Mouse (Mus musculus): ENCODE results near the gene Nostrin. TPM values are rescaled to one million over a fixed set of nuclear protein-coding genes. Genes with fewer than 3 reads are reported as not detected.

The Nostrin gene
- total RNA-seq, 2 experiments from 2014 or later = 0.51 TPM; not detected in 1

- ATAC-seq (replicated peaks; ENCODE audit: low FRiP score, poor library complexity, severe bottlenecking) = no peak
These were observed 7.3 kb upstream of the Nostrin start for GRCm38 (mm10) chr2:69128321-69128720.

GRCm38 (mm10) chr2:69128921-69129395 lies 6.6 kb upstream of the Nostrin start:
- no peak for ATAC-seq (replicated peaks; ENCODE audit: low FRiP score, poor library complexity, severe bottlenecking)

- ATAC-seq (replicated peaks; ENCODE audit: low FRiP score, poor library complexity, severe bottlenecking) = no peak
These were observed 6.0 kb upstream of the Nostrin start for GRCm38 (mm10) chr2:69129425-69130210.

GRCm38 (mm10) chr2:69132046-69132445 lies 3.6 kb upstream of the Nostrin start:
- ATAC-seq (replicated peaks; ENCODE audit: low FRiP score, poor library complexity, severe bottlenecking) = no peak

- ATAC-seq (replicated peaks; ENCODE audit: low FRiP score, poor library complexity, severe bottlenecking) = no peak
These were observed 3.0 kb upstream of the Nostrin start for GRCm38 (mm10) chr2:69132488-69133040.

- ATAC-seq (replicated peaks; ENCODE audit: low FRiP score, poor library complexity, severe bottlenecking) = no peak
These were observed 1.4 kb upstream of the Nostrin start for GRCm38 (mm10) chr2:69134186-69134585.

- ATAC-seq (replicated peaks; ENCODE audit: low FRiP score, poor library complexity, severe bottlenecking) = no peak
These were observed 663 bp upstream of the Nostrin start for GRCm38 (mm10) chr2:69134937-69135336.

- ATAC-seq (replicated peaks; ENCODE audit: low FRiP score, poor library complexity, severe bottlenecking) = no peak
These were observed 1.9 kb downstream of the Nostrin start for GRCm38 (mm10) chr2:69137406-69138084.

GRCm38 (mm10) chr2:69138759-69139158 lies 3.2 kb downstream of the Nostrin start:
- ATAC-seq (replicated peaks; ENCODE audit: low FRiP score, poor library complexity, severe bottlenecking) = no peak

GRCm38 (mm10) chr2:69140215-69140614 lies 4.6 kb downstream of the Nostrin start:
- no peak for ATAC-seq (replicated peaks; ENCODE audit: low FRiP score, poor library complexity, severe bottlenecking)

GRCm38 (mm10) chr2:69140816-69141215 lies 5.2 kb downstream of the Nostrin start:
- ATAC-seq (replicated peaks; ENCODE audit: low FRiP score, poor library complexity, severe bottlenecking) = no peak

GRCm38 (mm10) chr2:69148691-69149090 lies 13.1 kb downstream of the Nostrin start:
- no peak for ATAC-seq (replicated peaks; ENCODE audit: low FRiP score, poor library complexity, severe bottlenecking)

GRCm38 (mm10) chr2:69149154-69149553 lies 13.6 kb downstream of the Nostrin start:
- ATAC-seq (replicated peaks; ENCODE audit: low FRiP score, poor library complexity, severe bottlenecking) = no peak

GRCm38 (mm10) chr2:69150841-69151240 lies 15.2 kb downstream of the Nostrin start:
- ATAC-seq (replicated peaks; ENCODE audit: low FRiP score, poor library complexity, severe bottlenecking) = no peak

GRCm38 (mm10) chr2:69155861-69156260 lies 20.3 kb downstream of the Nostrin start:
- no peak for ATAC-seq (replicated peaks; ENCODE audit: low FRiP score, poor library complexity, severe bottlenecking)

GRCm38 (mm10) chr2:69156283-69156682 lies 20.7 kb downstream of the Nostrin start:
- ATAC-seq (replicated peaks; ENCODE audit: low FRiP score, poor library complexity, severe bottlenecking) = no peak

- ATAC-seq (replicated peaks; ENCODE audit: low FRiP score, poor library complexity, severe bottlenecking) = no peak
These were observed 23.3 kb downstream of the Nostrin start for GRCm38 (mm10) chr2:69158907-69159306.

- no peak for ATAC-seq (replicated peaks; ENCODE audit: low FRiP score, poor library complexity, severe bottlenecking)
These were observed 34.9 kb downstream of the Nostrin start for GRCm38 (mm10) chr2:69170395-69171077.

- ATAC-seq (replicated peaks; ENCODE audit: low FRiP score, poor library complexity, severe bottlenecking) = no peak
These were observed 39.7 kb downstream of the Nostrin start for GRCm38 (mm10) chr2:69175296-69175695.

GRCm38 (mm10) chr2:69179721-69180120 lies 44.1 kb downstream of the Nostrin start:
- ATAC-seq (replicated peaks; ENCODE audit: low FRiP score, poor library complexity, severe bottlenecking) = no peak
